Comparison of ENCODE assay signal across 8 mouse cellular contexts in the genomic region with DNA sequence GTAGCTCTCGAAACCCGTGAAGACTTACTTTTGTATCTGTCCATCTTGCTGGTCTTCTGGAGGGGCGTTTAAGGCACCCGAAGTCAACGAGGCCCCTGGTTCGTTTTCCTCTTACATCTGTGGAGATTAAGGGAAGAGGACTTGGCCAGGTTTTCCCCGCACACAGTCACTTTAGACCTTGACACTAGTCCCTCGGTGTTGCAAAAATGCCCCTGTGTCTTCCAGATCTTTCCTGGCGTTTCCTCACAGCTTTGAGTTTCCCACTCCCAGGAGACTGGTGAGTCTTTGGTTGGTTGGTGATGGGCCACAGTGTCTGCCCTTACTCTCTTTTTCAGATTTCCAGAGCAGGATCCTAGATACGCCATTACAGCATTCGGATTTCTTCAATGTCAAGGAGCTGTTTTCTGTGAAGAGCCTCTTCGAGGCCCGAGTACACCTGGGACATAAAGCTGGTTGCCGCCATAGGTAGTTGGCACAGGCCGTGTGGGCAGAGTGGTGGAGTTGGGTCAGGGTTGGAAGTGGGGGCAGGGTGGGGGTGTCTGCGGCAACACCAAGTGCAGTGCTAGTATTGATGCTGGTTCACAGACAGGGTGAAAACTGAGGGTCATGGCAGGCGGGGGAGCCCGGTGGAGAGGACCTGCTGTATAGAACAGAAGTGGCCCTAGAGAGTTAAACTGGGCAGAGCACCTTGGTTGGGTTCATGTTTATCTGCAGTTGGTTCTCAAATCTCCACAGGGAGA. TPM values are rescaled to one million over a fixed set of nuclear protein-coding genes. Genes with fewer than 3 reads are reported as not detected.
DNase-seq lines count a peak whose midpoint lies in the region; ATAC-seq and TF ChIP-seq lines count a peak whose summit lies in the region.

No protein-coding gene starts in this region.

- WGBS in liver, adult 2 months: 49% methylated on average over 18 of the region's 18 CpGs
- WGBS in hindbrain, embryonic 12.5 days: 57% methylated on average over 18 of the region's 18 CpGs
- WGBS in midbrain, embryonic 15.5 days: 52% methylated on average over 18 of the region's 18 CpGs

- peak overlapping the region; percentile 93 for H3K9ac ChIP-seq in liver, adult 2 months (ENCODE audit: low read depth, low read length)
- peak overlapping the region; percentile 98 for H3K9ac ChIP-seq in hindbrain, embryonic 12.5 days
- H3K9ac ChIP-seq in midbrain, embryonic 15.5 days: peak overlapping the region; percentile 99

- no peaks in the 10 kb centered on the region for H3K9me3 ChIP-seq in hindbrain, embryonic 12.5 days (replicated peaks)
- H3K9me3 ChIP-seq in midbrain, embryonic 15.5 days: no peaks in the 10 kb centered on the region

- TF ChIP-seq POLR2A in liver, adult 2 months (IDR thresholded peaks at IDR 0.05; ENCODE audit: extremely low read depth, insufficient read depth, low read length): no peak

- H3K4me2 ChIP-seq in hindbrain, embryonic 12.5 days (replicated peaks): peak overlapping the region; percentile 77
- H3K4me2 ChIP-seq in midbrain, embryonic 15.5 days: peak overlapping the region; percentile 73

- peaks cover 3% of the 10 kb centered on the region; the same call in 1 of the 2 replicates for H3K79me2 ChIP-seq in liver, adult 2 months (ENCODE audit: control insufficient read depth, insufficient read depth, low read length)

- peak overlapping the region; percentile 69; the same call in 1 of the 2 replicates for H3K27ac ChIP-seq in liver, adult 2 months (replicated peaks; ENCODE audit: insufficient read depth, low read depth, low read length)
- no peak overlapping the region for H3K27ac ChIP-seq in hindbrain, embryonic 12.5 days
- H3K27ac ChIP-seq in midbrain, embryonic 15.5 days: no peak overlapping the region

- no peak for ATAC-seq in hindbrain, embryonic 12.5 days (ENCODE audit: low FRiP score)
- no peak for ATAC-seq in midbrain, embryonic 15.5 days (replicated peaks)
- no peak for ATAC-seq in granulocyte monocyte progenitor cell, adult 5-6 weeks (replicated peaks; ENCODE audit: poor library complexity, severe bottlenecking)

- H3K4me1 ChIP-seq in liver, adult 2 months (ENCODE audit: control insufficient read depth, insufficient read depth, low read length): peaks cover 6% of the 10 kb centered on the region; the same call in 1 of the 2 replicates
- peaks cover 19% of the 10 kb centered on the region for H3K4me1 ChIP-seq in hindbrain, embryonic 12.5 days
- H3K4me1 ChIP-seq in midbrain, embryonic 15.5 days: peaks cover 24% of the 10 kb centered on the region

- no peaks in the 10 kb centered on the region for H3K27me3 ChIP-seq in liver, adult 2 months (ENCODE audit: control insufficient read depth, insufficient read depth, low read length)
- H3K27me3 ChIP-seq in hindbrain, embryonic 12.5 days: peaks cover 7% of the 10 kb centered on the region
- no peaks in the 10 kb centered on the region; the same call in none of the 2 replicates for H3K27me3 ChIP-seq in midbrain, embryonic 15.5 days (replicated peaks)

- H3K4me3 ChIP-seq in liver, adult 2 months (ENCODE audit: insufficient read depth, low read depth, low read length): peak overlapping the region; percentile 94
- peak overlapping the region; percentile 96 for H3K4me3 ChIP-seq in hindbrain, embryonic 12.5 days
- H3K4me3 ChIP-seq in midbrain, embryonic 15.5 days: peak overlapping the region; percentile 97

- H3K36me3 ChIP-seq in liver, adult 2 months (ENCODE audit: control insufficient read depth, insufficient read depth, low read length): peaks cover 10% of the 10 kb centered on the region
- H3K36me3 ChIP-seq in hindbrain, embryonic 12.5 days: peaks cover 42% of the 10 kb centered on the region
- H3K36me3 ChIP-seq in midbrain, embryonic 15.5 days (replicated peaks): peaks cover 28% of the 10 kb centered on the region

- DNase-seq in liver, adult 2 months (ENCODE audit: extremely low read depth, low read depth, low spot score): peak; percentile 64
- DNase-seq in liver: no peak
- peak; percentile 9 for DNase-seq in c-Kit-positive CD71-positive TER-119-positive erythroid progenitor cells, embryonic 14.5 days (ENCODE audit: low spot score)
- no peak for DNase-seq in spleen, postnatal 10 days (ENCODE audit: low spot score in 2 of 2)
- DNase-seq in embryo, embryonic 9.5 days (ENCODE audit: extremely low spot score): no peak

- no peak for TF ChIP-seq CTCF in liver, adult 2 months (IDR thresholded peaks at IDR 0.05; ENCODE audit: low read depth, low read length)

RNA-seq across cellular contexts. Expression of a gene that starts 0.8 kb away (rescaled TPM):
- total RNA-seq in liver, adult 2 months (2014; rRNA removed): 10.9 and 14.3 TPM in 2 replicates
- 51.5 and 52.3 TPM in 2 replicates for polyA plus RNA-seq in liver, adult 2 months (2012; rRNA removed)
- polyA plus RNA-seq in hindbrain, embryonic 12.5 days (2016; fragmentation: Nextera tagmentation; extraction: Ambion mirVana): 52.5 and 54.3 TPM in 2 replicates
- polyA plus RNA-seq in midbrain, embryonic 15.5 days (2015; fragmentation: Nextera tagmentation; extraction: Ambion mirVana): 49.7 and 51.4 TPM in 2 replicates
- total RNA-seq in granulocyte monocyte progenitor cell, adult 5-6 weeks (2014; fragmentation: Nextera tagmentation): 61.3 and 62.9 TPM in 2 replicates
- total RNA-seq in granulocyte monocyte progenitor cell, adult 5-6 weeks (2017): 29.3 and 33.0 TPM in 2 replicates

RNA-seq across cellular contexts. Expression of a gene that starts 2.5 kb away (rescaled TPM):
- 0.28 TPM in 1 of 2 replicates, not detected in the other for total RNA-seq in liver, adult 2 months (2014; rRNA removed)
- not detected in 2 replicates for polyA plus RNA-seq in liver, adult 2 months (2012; rRNA removed)
- polyA plus RNA-seq in hindbrain, embryonic 12.5 days (2016; fragmentation: Nextera tagmentation; extraction: Ambion mirVana): 3.7 and 4.0 TPM in 2 replicates
- polyA plus RNA-seq in midbrain, embryonic 15.5 days (2015; fragmentation: Nextera tagmentation; extraction: Ambion mirVana): 2.4 and 2.9 TPM in 2 replicates
- total RNA-seq in granulocyte monocyte progenitor cell, adult 5-6 weeks (2014; fragmentation: Nextera tagmentation): not detected in 2 replicates
- not detected in 2 replicates for total RNA-seq in granulocyte monocyte progenitor cell, adult 5-6 weeks (2017)

RNA-seq across cellular contexts. Expression of a gene that starts 22.1 kb away (rescaled TPM):
- 0.07 and 0.09 TPM in 2 replicates for total RNA-seq in liver, adult 2 months (2014; rRNA removed)
- 0.07 and 0.10 TPM in 2 replicates for polyA plus RNA-seq in liver, adult 2 months (2012; rRNA removed)
- polyA plus RNA-seq in hindbrain, embryonic 12.5 days (2016; fragmentation: Nextera tagmentation; extraction: Ambion mirVana): 10.0 and 10.6 TPM in 2 replicates
- 20.2 and 20.3 TPM in 2 replicates for polyA plus RNA-seq in midbrain, embryonic 15.5 days (2015; fragmentation: Nextera tagmentation; extraction: Ambion mirVana)
- total RNA-seq in granulocyte monocyte progenitor cell, adult 5-6 weeks (2014; fragmentation: Nextera tagmentation): 0.80 and 2.1 TPM in 2 replicates
- total RNA-seq in granulocyte monocyte progenitor cell, adult 5-6 weeks (2017): 1.2 and 1.9 TPM in 2 replicates

RNA-seq across cellular contexts. Expression of a gene that starts 28.0 kb away (rescaled TPM):
- total RNA-seq in liver, adult 2 months (2014; rRNA removed): 0.65 and 1.7 TPM in 2 replicates
- polyA plus RNA-seq in liver, adult 2 months (2012; rRNA removed): 0.66 and 0.86 TPM in 2 replicates
- polyA plus RNA-seq in hindbrain, embryonic 12.5 days (2016; fragmentation: Nextera tagmentation; extraction: Ambion mirVana): 0.67 and 0.72 TPM in 2 replicates
- polyA plus RNA-seq in midbrain, embryonic 15.5 days (2015; fragmentation: Nextera tagmentation; extraction: Ambion mirVana): 1.1 and 1.4 TPM in 2 replicates
- total RNA-seq in granulocyte monocyte progenitor cell, adult 5-6 weeks (2014; fragmentation: Nextera tagmentation): not detected in 2 replicates
- not detected in 2 replicates for total RNA-seq in granulocyte monocyte progenitor cell, adult 5-6 weeks (2017)

RNA-seq across cellular contexts. Expression of a gene that starts 37.2 kb away (rescaled TPM):
- not detected in 2 replicates for total RNA-seq in liver, adult 2 months (2014; rRNA removed)
- not detected in 2 replicates for polyA plus RNA-seq in liver, adult 2 months (2012; rRNA removed)
- 1.8 and 2.8 TPM in 2 replicates for polyA plus RNA-seq in hindbrain, embryonic 12.5 days (2016; fragmentation: Nextera tagmentation; extraction: Ambion mirVana)
- polyA plus RNA-seq in midbrain, embryonic 15.5 days (2015; fragmentation: Nextera tagmentation; extraction: Ambion mirVana): 1.4 and 2.4 TPM in 2 replicates
- not detected in 2 replicates for total RNA-seq in granulocyte monocyte progenitor cell, adult 5-6 weeks (2014; fragmentation: Nextera tagmentation)
- not detected in 2 replicates for total RNA-seq in granulocyte monocyte progenitor cell, adult 5-6 weeks (2017)

Comparison
In these comparisons a context has a peak if more than half of its experiments do, and no peak if none do; other contexts are left out.
1. DNase-seq: peak in liver, adult 2 months (single experiment) and c-Kit-positive CD71-positive TER-119-positive erythroid progenitor cells, embryonic 14.5 days (single experiment); none in liver (single experiment), spleen, postnatal 10 days (0 of 2) and embryo, embryonic 9.5 days (single experiment).
2. Peak in every context shown above with its lines, with median percentiles within 50 percentile points of each other: H3K4me3 ChIP-seq and H3K9ac ChIP-seq.